Mouse (Mus musculus) cerebellum, adult 9-10 months (tissue): ENCODE data around the gene Slc2a12.

Source experiments
- DNase-seq: peaks from one replicate; pipeline ENCODE4 v3.0.0; 2022

Slc2a12 gene

DNA sequence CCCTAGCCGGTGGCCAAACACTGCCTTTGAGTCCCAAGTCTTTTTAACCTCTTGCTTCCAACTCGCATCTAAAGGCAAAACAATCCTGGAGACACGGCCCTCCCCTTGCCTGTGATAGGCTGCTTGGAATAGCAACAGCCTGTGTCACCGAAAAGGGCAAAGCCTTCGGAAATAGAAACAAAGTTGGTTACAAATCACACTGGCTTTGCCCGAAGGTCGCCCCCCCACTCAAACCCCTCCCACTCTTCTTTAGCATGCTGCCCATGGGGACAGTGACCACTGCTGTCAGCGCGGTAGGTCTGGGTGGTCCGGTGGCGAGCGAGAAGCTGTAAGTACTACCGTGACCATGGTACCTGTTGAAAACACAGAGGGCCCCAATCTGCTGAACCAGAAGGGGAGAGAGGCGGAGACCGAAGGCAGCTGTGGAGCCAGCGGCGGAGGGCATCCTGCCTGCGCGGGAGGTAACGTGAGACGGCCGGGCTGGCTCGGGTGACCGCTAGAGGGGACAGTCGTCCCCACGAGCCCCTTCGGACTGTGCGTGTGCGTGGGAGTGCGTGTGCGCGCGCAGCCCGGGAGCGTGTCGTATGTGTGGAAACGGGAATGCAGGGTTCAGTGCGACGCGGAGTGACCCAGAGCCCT, at the start of gene Slc2a12:
Slc2a12 (plus strand) TSS at position 159 of the 639 bp plus-strand sequence.
- peak; percentile 58 for DNase-seq

DNA sequence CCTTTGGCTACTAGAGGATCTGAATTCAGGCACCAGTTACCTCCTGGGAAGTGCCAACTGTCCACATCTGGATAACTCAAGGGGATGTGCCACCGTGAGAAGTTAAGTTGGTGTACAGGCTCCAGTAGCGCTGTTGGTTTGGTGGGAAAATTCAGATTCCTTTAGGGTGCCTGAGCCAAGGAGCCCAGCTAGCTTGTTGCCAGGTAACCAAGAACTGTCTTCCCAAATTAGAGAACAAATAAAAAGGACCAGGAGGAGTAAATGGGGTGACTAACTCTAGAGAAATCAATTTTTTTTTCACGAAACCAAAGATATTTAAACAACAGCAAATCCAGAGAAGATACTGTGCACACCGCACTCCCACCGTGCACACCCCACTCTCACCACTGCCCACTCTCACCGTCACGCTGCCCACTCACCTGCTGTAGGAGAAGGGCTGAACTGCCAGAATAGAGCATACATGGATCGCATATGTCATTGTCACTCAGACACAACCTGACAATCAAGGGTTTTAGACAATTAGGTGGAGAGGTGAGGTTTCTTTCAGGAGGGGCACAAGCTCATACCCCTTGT, 45.8 kb upstream of the Slc2a12 start:
- no peak for DNase-seq

DNA sequence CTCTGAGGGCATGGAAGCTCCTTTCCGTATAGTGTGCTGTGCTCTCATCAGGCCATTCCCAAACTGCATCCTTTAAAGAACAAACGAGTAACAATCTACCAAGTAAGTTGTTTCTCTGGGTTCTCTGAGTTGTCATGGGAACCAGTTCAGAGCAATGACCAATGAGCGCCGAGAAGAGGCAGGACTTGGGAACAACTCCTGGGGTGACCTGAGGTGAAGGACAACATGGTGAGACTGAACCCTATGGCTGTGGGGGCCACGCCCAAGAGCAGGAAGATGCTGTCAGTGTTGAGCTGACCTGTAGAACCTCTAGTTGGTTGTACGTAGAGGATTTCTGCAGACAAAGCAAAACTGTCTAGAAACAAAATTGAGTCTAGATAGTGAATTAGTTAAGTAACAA, 43.8 kb upstream of the Slc2a12 start:
- no peak for DNase-seq

DNA sequence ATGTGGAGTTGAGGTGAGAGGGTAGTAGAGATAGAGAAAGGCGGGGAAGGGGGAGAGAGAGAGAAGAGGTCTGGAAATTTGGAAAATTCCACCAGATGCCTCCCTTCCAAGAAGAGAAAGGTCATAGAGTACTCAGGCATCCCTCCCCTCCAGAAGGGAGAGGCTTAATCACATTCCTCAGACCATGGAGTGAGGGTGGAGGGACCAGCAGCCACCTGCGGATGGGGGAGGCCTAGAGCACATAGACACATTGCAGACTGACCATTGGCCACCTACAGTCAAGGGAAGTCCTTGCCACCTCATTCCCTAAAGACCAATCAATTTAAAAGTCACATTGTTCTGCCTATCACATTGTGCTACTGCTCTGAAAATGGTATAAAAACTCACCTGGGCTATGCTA, 40.0 kb upstream of the Slc2a12 start:
- no peak for DNase-seq

DNA sequence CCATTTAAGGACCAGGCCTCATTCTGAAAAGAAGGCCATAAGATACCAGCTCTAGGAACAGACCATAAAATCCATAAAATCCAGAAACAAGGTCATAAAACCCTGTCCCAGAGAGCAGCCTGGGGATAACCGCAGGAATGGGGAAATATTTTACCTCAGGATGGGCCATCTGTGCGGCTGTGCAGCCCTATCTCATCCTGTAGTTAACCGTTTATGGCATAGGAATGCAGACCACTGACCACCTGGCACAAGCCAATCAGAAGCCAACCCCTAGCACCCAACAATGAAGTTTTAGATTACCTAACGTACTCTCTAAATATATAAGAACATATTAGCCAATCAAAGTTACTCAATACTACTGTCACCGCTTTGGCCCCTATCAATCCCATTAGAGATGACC, 36.5 kb upstream of the Slc2a12 start:
- DNase-seq, result no peak

DNA sequence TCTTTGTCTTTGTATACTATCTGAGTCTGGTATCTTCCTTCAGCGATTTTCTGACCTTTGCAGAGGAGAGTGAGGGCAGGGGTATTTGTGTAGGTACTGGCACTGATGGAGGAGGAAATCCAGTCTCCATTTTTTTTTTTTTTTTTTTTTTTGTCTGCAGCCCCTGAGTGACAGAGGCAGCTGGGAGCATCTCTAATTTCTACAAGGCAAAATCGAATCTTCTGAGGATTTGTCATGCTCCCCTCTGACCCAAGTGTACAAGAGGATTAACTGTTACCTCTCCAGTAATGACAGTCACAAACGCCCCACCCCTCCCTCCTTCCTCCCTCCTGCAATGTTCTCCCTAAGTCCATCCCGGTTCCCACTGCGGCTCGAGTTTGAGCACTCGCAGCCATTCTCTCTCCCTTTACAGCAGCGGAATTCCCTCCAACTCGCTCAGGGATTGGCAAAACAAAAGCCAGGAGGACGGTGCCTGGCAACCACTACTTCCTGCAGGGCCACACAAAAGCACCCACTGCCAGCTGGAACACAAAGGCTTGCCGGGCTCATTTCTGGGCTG, 35.9 kb upstream of the Slc2a12 start:
- no peak for DNase-seq

DNA sequence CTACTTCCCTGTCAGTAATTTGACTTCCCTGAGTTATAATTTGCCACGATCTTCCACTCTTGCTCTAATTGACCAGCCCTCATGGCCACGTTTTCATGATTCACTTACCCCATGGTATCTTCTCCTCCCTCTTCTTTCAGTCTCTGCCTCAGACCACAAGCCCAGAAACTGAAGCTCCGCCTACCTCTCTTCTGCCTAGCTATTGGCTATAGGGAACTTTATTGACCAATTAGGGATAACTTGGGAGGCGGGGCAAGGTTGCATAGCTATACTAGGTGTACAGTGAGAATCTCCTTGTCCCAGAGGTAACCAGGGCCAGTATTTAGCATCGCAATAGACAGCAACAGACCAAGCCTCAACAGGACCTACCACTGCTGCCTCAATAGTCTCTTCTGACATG, 31.5 kb upstream of the Slc2a12 start:
- DNase-seq, result no peak

DNA sequence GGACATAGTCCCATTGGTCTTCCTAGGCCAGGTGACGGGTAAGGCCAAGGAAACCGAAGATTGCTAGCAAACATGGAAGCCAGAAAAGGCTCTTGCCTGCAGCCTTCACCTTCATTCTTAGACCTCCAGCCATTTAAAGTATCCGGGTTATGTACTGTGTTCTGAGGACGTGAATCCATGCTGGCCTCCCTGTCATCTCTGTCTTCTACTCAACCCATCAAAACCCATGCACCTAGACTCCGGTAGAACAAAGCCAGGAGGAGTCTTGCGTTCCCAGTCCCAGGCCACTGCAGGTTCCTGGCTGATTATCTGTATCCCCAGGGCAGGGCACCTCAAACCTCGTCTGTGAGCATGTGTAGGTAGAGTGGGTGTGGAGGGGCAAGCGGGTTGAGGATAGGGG, 30.3 kb upstream of the Slc2a12 start:
- DNase-seq, result no peak

DNA sequence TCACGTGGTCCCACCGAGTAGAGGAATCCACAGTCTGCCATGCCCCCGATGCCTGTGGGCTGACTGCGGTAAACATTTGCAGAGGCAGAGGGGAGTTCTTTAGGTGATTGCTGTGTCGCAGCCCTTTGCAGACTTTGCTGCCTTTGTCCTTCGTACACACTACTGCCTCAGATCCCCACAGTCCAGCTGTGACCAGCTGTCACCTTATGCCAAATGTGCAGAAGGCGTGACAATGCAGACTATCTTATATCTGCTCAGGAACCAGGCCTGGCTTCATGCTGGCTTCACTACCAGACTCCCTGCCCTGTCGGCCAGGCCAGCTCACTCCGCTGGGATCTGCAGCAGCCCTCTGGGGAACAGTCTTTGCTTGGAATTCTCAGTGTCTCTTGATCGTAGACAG, 29.5 kb upstream of the Slc2a12 start:
- DNase-seq, result no peak

DNA sequence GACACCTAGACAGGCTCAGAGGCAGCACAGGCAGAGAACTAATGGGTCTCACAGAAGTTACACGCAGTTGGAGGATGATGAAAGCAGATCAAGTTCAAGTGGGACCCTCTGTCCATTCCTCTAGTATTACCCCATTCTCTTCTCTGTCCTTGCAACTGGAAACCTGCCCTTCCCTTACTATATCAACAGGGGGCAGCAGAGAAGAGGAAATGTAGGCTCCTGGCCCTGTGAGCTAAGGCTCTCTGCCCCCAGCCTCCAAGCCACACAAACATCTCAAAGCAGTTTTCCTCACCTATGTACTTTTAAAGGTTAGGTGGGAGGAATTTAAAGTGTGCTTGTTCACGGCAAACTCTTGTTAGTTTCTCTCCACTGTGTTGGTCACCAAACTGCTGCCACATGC, 26.0 kb upstream of the Slc2a12 start:
- peak; percentile 46 for DNase-seq

DNA sequence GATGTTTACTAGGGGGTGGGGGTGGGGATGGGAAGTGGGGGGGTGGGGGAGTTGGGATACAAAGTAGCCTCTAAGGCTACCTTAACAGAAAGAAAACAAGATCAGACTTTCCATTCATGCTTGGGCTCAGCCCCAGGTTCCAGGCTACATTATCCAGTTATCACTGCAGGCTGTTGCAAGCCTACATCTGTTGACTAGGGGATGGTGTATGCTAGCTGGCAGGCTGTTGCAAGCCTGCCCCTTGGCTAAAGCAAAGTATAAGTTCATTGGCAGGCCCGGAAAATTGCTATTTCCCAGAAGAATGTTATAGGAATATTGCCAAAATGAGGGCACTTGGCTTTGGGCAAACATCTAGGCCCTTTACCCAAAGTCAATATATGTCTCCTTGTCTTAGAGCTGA, 16.0 kb upstream of the Slc2a12 start:
- DNase-seq, result no peak

DNA sequence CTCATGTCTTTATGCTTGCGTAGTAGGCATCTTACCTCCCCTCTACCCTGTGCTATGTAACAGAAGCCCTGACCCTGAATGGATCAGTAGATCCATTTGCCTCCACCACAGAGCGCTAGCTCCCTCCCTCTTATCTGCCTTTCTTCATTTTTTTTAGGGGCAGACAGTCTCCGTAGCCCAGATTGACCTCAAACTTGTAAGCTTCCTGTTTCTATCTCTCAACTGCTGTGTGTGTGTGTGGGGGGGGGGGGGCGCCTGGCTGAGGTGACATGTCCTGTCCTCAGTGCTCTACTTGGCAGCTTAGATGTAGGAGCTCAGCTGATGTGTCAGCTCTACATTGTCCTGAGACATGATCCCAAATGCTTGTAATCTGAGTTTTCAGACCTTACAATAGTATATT, 13.7 kb upstream of the Slc2a12 start:
- DNase-seq, result no peak

DNA sequence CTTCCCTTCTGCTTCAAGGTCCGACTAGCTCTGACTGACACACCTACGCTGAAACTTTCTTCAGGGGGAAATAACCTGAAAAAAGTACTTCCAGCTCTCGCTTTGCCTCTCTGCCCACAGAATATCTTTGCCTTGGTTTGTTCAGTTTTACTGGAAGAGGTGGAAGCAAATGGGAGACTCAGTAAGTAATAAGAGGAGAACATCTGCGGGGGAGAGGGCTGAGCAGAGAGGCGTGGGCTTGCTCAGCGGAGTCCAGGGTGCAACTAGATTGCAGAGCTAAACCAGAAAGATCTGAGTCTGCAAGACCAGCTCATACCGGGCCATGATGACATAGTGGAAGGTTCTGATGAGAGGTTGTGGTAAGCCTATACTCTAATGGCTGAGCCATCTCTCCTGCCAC, 13.3 kb upstream of the Slc2a12 start:
- DNase-seq, result no peak

DNA sequence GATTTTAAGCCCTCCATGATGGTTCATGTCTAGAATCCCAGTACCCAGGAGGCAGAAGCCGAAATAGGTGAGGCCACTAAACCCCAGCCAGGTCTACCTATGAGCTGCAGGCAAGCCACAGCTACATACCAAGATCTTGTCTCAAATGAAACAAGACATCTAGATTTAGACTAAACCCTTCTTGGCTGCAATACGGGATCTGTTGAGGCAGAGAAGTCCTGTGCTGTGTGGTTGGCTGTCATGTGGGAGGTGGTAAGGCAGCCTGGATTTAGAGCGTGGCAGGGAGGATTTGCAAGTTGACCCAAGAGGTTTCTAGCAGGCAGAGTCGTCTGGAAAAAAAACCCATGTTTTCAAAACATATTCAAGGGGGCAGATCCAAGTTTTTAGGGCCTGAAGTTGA, 12.9 kb upstream of the Slc2a12 start:
- DNase-seq, result no peak

DNA sequence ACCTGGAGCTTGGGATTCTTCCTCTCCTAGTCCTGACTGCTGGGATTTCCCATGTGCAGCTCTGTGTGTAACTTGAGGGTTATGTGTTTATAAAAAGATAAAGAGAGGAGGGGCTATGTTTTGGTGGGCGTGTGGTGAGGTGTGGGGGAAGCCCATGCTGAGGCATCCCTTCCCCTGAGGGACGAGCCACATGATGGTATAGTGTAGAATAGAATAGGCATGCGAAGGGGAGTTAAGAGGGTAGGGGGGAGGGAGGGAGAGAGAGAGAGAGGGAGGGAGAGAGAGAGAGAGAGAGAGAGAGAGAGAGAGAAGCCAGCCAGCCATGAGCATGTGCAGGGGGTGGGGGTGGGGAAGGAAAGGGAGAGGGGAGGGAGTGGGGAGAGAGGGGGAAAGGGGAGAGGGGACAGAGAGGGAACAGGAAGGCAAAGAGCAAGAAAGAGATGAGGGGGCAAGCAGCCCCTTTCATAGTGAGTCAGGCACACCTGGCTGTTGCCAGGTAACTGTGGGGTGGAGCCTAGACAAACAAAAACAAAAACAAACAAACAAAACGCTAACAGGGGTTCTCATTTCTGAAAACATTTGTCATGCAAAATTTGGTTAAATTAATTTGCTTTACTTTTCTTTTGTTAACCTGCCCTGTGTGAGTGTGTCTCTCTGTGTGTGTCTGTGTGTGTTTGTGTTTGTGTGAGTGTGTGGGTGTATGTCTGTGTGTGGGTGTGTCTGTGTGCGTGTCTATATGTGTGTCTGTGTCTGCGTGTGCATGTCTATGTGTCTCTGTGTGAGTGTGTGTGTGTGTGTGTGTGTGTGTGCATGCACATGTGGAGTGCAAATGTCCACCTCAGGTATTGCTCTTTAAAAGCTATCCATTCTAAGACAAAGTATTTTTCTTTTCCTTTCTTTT, 11.2 kb upstream of the Slc2a12 start:
- no peak for DNase-seq

DNA sequence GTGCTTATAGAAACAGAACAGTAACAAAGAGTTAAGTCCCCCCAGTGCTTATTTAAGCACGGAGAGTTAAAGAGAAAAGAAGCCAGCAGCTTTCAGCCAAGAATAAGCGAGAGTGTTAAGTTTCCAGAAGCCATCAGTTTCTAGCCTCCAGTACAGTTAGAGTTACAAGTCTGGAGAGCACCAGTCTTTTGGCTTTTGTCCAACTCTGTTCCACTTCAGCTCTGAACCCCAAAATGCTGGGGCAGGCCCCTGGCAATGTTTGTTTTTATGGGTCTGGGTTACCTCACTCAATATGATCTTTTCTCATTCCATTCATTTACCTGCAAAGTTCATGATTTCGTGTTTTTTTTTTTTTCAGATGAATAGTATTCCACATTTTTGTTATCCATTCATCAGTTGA, 7.6 kb upstream of the Slc2a12 start:
- DNase-seq, result no peak

DNA sequence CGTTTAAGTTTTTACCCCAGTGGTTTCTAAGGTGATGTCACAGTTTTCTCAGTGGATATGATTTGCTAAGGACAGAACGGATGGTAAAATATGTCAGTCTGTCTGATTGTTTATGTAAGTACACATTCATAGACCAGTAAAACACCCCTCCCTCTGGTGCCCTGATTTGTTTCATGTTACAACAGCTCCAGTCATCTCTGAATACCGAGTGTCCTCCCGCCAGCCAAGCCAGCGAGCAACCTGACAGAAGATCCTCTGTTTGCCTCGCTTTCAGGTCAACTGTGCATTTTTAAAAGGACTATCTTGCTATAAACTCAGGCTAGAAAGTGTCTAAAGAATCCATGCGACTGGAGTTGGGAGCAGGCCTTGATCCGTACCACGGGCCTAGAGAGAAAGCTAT, 640 bp upstream of the Slc2a12 start:
- DNase-seq, result no peak

DNA sequence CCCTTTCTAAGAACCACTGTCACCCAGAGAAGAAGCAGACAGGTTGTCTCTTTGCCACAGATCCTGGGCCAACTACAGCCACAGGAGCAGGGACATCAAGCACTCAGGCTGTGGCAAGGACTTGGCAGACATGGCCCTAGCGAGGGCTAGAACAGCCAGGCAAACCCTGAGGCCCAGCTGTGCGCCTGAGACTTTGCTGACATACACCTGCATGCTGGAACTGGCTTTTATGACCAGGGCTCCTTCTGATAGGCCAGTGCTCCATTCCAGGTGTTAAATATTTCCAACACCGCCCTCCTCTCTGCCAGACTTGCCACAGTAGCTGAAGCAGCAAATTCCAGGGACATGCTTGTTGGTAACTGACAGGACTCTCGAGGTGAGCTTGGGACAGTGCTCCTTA, 3.9 kb downstream of the Slc2a12 start:
- no peak for DNase-seq

DNA sequence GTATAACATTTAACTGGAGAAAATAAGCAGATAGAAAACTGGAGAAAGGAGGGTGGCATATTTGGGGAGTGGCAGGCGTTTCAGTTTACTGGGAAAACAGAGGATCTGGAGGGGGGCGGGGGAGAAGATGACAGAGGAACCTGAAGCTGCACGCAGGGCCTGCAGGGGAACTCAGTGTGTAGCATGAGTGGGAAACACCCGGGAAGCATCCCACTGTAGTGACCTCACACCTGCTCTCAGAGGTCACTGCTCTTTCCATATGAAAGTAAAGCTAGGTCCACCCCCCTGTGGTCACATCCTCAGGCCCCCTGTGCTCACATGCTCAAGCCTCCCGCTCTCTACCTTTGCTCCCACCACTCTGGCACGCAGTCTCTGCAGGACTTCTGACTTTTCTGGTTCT, 9.0 kb downstream of the Slc2a12 start:
- DNase-seq, result no peak

DNA sequence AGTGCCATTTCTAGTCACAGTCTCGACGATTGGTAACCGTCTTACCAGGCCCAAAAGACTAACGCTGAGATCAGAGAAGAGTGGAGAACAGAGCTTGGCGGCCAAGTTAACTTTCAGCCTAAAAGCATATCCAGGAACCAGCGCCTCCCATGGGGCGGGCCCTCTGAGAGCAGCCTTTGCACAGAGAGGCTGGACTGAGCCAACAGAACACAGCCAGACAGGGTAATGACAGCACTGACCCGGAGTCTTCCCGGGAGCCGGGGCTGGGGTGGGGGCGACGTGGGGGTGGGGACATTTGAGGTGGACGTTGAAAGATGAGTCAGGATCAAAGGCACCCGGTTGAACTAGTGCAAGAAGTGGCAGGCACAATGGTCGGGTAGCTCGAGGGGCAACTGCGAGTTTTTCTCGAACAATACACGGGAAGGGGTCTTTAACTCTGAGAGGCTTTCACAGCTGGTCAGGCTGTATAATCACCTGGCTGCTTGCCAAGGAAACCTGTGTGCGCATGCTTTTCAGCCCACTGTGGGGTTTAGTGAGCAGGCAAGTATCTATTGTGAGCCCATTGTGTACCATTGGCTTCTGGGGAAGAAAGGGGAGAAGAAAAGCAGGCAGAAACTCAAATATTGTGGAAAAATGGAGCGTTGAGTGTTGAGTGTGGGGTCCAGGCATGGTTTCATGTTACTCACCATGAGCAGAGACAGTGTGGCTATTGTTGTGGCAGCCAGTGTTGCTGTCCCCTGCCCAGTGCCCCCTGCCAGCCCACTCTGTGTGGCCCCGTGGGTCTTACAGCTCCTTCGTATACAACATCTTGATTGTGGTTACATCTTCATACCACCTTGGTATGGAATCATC, 13.9 kb downstream of the Slc2a12 start:
- DNase-seq, result no peak

DNA sequence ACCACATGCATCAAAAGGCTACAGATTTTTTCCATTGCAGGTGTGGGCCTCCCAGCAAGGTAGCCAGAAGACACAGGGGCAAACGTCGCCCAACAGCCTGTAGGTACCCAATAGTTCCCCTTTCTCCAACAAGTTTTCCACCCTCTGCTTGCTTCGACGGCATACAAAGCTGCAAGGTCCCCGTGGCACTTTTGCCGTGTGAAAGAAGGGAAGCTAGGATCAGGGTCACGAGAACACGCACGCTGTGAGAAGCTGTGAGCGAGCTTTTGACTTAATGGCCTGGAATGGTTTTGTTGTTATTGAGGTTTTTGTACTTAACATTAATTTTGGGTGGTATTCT, 14.5 kb downstream of the Slc2a12 start:
- DNase-seq, result no peak

DNA sequence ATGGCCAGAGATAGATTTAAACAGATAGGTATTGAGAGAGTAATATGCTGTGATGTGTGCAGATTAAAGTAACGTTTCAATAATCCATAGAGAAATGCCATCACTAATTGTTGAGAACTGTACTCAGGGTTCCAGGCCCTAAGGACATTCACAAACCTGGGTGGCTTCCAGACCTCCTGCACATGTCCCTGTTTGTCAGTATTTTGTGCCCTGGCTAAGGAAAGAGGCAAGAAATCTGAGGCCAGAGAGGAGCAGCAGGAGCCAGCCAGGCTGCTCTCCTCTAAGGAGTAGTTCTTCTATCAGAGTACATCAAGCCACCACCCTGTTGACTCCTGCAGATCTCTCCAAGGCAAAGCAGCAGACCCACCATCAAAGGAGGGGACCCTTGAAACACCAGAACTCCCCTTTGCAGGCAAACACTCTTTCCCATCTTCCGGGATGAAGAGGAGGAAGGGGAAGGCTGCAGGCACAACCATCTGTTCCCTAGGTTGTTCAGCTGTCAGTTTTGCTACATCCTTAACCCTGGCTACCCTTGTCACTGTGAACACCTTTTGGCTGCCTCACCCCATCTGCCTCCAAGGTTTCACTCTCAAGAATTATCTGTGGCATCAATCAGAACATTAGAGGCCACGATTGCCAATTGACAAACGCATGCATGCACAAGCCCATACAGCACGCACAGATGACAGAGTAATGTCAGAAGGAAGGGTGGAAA, 15.6 kb downstream of the Slc2a12 start:
- peak; percentile 67 for DNase-seq
